In the genomic region with DNA sequence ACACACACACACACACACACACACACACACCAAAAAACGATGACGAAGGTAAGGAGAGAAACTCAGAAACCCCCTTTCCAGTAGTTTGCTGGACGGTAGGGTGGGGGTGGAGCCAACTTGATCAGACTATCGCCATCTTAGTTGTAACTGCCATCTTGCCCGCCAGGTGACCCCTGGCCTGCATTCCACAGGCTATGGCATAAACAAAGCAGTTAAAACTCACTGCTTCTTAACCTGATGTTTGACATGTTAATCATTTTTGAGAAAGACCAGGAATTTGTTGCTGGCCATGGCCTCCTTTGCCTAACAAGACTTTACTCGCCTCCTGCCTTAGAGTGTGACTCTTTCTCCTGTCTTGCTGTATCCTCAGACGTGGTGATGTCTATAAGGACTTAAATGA, we compare ENCODE assay signal across 13 mouse cellular contexts. TPM values are rescaled to one million over a fixed set of nuclear protein-coding genes. Genes with fewer than 3 reads are reported as not detected.
DNase-seq lines count a peak whose midpoint lies in the region; ATAC-seq lines count a peak whose summit lies in the region.
"Had no signal": no experiment of that assay in that cellular context is flagged by ENCODE, and none has a peak within 500 bp of the region (broad histone marks: within the 10 kb centered on the region; RNA-seq: fewer than 3 reads in every experiment).

No protein-coding gene starts in this region.

- ATAC-seq in forebrain, embryonic 13.5 days = no peak
- ATAC-seq in forebrain, embryonic 12.5 days (ENCODE audit: low FRiP score) = no peak
- ATAC-seq in kidney, embryonic 14.5 days (ENCODE audit: low FRiP score, low TSS enrichment) = no peak
- ATAC-seq: liver, postnatal 0 days had no signal

- H3K27ac ChIP-seq in forebrain, embryonic 13.5 days = 0 out of 2 replicates have a peak overlapping the region, but pooled peaks have one; percentile 25
- no peak overlapping the region for H3K27ac ChIP-seq in forebrain, embryonic 12.5 days
- no peak overlapping the region for H3K27ac ChIP-seq in kidney, embryonic 14.5 days (ENCODE audit: low read depth, low read length)
- H3K27ac ChIP-seq: limb, embryonic 15.5 days had no signal

- no peak overlapping the region for H3K4me3 ChIP-seq in forebrain, embryonic 13.5 days
- no peak overlapping the region for H3K4me3 ChIP-seq in forebrain, embryonic 12.5 days (replicated peaks)
- H3K4me3 ChIP-seq in kidney, embryonic 14.5 days (ENCODE audit: low read length) = no peak overlapping the region
- H3K4me3 ChIP-seq: hindbrain, embryonic 15.5 days; limb, embryonic 15.5 days had no signal

- no peak overlapping the region for H3K9ac ChIP-seq in forebrain, embryonic 13.5 days
- H3K9ac ChIP-seq in forebrain, embryonic 12.5 days = no peak overlapping the region
- H3K9ac ChIP-seq in kidney, embryonic 14.5 days (ENCODE audit: low read depth, low read length) = no peak overlapping the region
- H3K9ac ChIP-seq: hindbrain, embryonic 15.5 days; limb, embryonic 15.5 days; liver, postnatal 0 days had no signal

- H3K4me1 ChIP-seq in forebrain, embryonic 13.5 days = peaks cover 70% of the 10 kb centered on the region
- H3K4me1 ChIP-seq in forebrain, embryonic 12.5 days = peaks cover 53% of the 10 kb centered on the region
- H3K4me1 ChIP-seq in kidney, embryonic 14.5 days (ENCODE audit: control insufficient read depth, insufficient read depth, low read length) = peaks cover 12% of the 10 kb centered on the region; the same call in 1 of the 2 replicates

- peak; percentile 40 for DNase-seq in kidney, adult 9 months
- peak; percentile 93 for DNase-seq in R1 (ENCODE audit: low read depth, low spot score)
- DNase-seq in kidney, postnatal 36 days = peak; percentile 41 to 50
- DNase-seq in right cerebral cortex, postnatal 14 days = no peak
- DNase-seq in heart, adult 18-20 months = no peak
- DNase-seq: adrenal gland, postnatal 10 days; cerebellum, adult 8-10 months; liver, postnatal 0 days had no signal

- H3K4me2 ChIP-seq in forebrain, embryonic 13.5 days = no peak overlapping the region
- H3K4me2 ChIP-seq in forebrain, embryonic 12.5 days = no peak overlapping the region
- no peak overlapping the region for H3K4me2 ChIP-seq in kidney, embryonic 14.5 days (replicated peaks; ENCODE audit: low read depth, low read length)
- H3K4me2 ChIP-seq: hindbrain, embryonic 15.5 days; limb, embryonic 15.5 days had no signal

- no peaks in the 10 kb centered on the region for H3K27me3 ChIP-seq in forebrain, embryonic 13.5 days
- no peaks in the 10 kb centered on the region for H3K27me3 ChIP-seq in forebrain, embryonic 12.5 days
- no peaks in the 10 kb centered on the region for H3K27me3 ChIP-seq in kidney, embryonic 14.5 days (ENCODE audit: control insufficient read depth, insufficient read depth, low read length)
- H3K27me3 ChIP-seq: hindbrain, embryonic 15.5 days; limb, embryonic 15.5 days had no signal

- WGBS in forebrain, embryonic 13.5 days = 79% methylated on average over 7 of the region's 7 CpGs
- 77% methylated on average over 7 of the region's 7 CpGs for WGBS in forebrain, embryonic 12.5 days
- WGBS in kidney, embryonic 14.5 days = 71% methylated on average over 7 of the region's 7 CpGs

- no peaks in the 10 kb centered on the region for H3K9me3 ChIP-seq in forebrain, embryonic 13.5 days (replicated peaks)
- no peaks in the 10 kb centered on the region for H3K9me3 ChIP-seq in forebrain, embryonic 12.5 days
- no peaks in the 10 kb centered on the region for H3K9me3 ChIP-seq in kidney, embryonic 14.5 days (ENCODE audit: control insufficient read depth, low read length)
- H3K9me3 ChIP-seq: hindbrain, embryonic 15.5 days; limb, embryonic 15.5 days had no signal

- no peaks in the 10 kb centered on the region for H3K36me3 ChIP-seq in forebrain, embryonic 13.5 days (ENCODE audit: poor library complexity, severe bottlenecking)
- H3K36me3 ChIP-seq in forebrain, embryonic 12.5 days (replicated peaks) = no peaks in the 10 kb centered on the region
- H3K36me3 ChIP-seq in kidney, embryonic 14.5 days (ENCODE audit: control insufficient read depth, insufficient read depth, low read length) = no peaks in the 10 kb centered on the region
- H3K36me3 ChIP-seq: hindbrain, embryonic 15.5 days; limb, embryonic 15.5 days had no signal

RNA-seq across cellular contexts. Expression of a gene that starts 10.1 kb away (rescaled TPM):
- polyA plus RNA-seq in forebrain, embryonic 13.5 days (2015; fragmentation: Nextera tagmentation; extraction: Ambion mirVana) = 121 and 128 TPM in 2 replicates
- 134 and 141 TPM in 2 replicates for polyA plus RNA-seq in forebrain, embryonic 12.5 days (2016; fragmentation: Nextera tagmentation; extraction: Ambion mirVana)
- polyA plus RNA-seq in kidney, embryonic 14.5 days (2014; fragmentation: Nextera tagmentation; extraction: Ambion mirVana) = 84.6 and 100 TPM in 2 replicates
- 10 to 100 TPM; 25.0 to 32.9 TPM for total RNA-seq in heart, adult 18-20 months (2021)

RNA-seq across cellular contexts. Expression of a gene that starts 22.4 kb away (rescaled TPM):
- 559 and 618 TPM in 2 replicates for polyA plus RNA-seq in forebrain, embryonic 13.5 days (2015; fragmentation: Nextera tagmentation; extraction: Ambion mirVana)
- polyA plus RNA-seq in forebrain, embryonic 12.5 days (2016; fragmentation: Nextera tagmentation; extraction: Ambion mirVana) = 311 and 346 TPM in 2 replicates
- 17.4 and 23.6 TPM in 2 replicates for polyA plus RNA-seq in kidney, embryonic 14.5 days (2014; fragmentation: Nextera tagmentation; extraction: Ambion mirVana)
- total RNA-seq in heart, adult 18-20 months (2021) = 1 to 10 TPM; 4.8 to 8.6 TPM

Comparison
In these comparisons a context has a peak if more than half of its experiments do, and no peak if none do; other contexts are left out.
1. DNase-seq: peak in kidney, adult 9 months (single experiment), R1 (single experiment) and kidney, postnatal 36 days (2 of 2); none in right cerebral cortex, postnatal 14 days (single experiment) and heart, adult 18-20 months (0 of 2).
2. RNA of a gene that starts 22.4 kb away (polyA plus RNA-seq): 559 to 618 TPM in forebrain, embryonic 13.5 days and 311 to 346 TPM in forebrain, embryonic 12.5 days; 17.4 to 23.6 TPM in kidney, embryonic 14.5 days; every median in the first group is over 10 times any median in the second.